Mouse (Mus musculus) layer of hippocampus, adult 2 months (tissue): ENCODE measurements around the gene Gm8138. TPM values are rescaled to one million over a fixed set of nuclear protein-coding genes. Genes with fewer than 3 reads are reported as not detected.
"Not testable (repeated sequence)": the region's sequence is repeated elsewhere in the genome, so short reads cannot be mapped to it uniquely, and the experiment has no call there.

Source experiments
- DNase-seq, 2 experiments: peaks; one replicate each; pipeline ENCODE4 v3.0.0; 2022; ENCODE audit warnings: low spot score in 2 of 2
- H3K27ac ChIP-seq: fragments of 200-600 bp; 2 replicates; pipeline ENCODE4 v1.8.1; 2022
- H3K4me3 ChIP-seq: fragments of 200-600 bp; 2 replicates; pipeline ENCODE4 v1.8.1; 2022; ENCODE audit warnings: mild to moderate bottlenecking
- long read RNA-seq, 2 experiments: library from polyadenylated mRNA; stranded (forward); transcript quantifications; one replicate each; pipeline ENCODE4 v2.0.0; 2021; ENCODE audit warnings: borderline mapping rate in 2 of 2
- total RNA-seq, 2 experiments: library from RNA; stranded (reverse); gene quantifications; 2 replicates each; pipeline ENCODE4 v1.2.3; 2021

The Gm8138 gene
- total RNA-seq: not detected
- long read RNA-seq, experiment 1: 0 reads
- long read RNA-seq, experiment 2: 0 reads

DNA sequence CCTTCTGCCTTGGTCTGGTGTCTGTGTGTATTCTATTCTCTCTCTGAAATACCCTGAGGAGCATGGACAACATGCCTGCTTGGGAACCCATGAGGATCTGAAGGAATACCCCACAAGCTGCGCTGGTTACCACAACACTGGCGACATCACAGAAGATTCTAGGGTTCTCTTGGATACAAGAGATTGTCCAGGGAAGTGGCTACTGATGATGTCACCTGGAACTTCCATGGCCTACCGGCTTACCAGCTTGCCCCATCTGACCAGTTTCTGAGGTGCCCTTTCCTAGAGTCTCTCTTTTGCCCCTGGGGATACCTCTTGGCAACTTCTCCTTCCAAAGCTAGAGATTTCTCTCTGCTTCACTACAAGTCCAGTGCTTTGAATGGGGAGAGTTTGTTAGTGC lies at the start of gene Gm8138:
TSS of gene Gm8138 (minus strand) at position 101 of the 400 bp plus-strand sequence.
- not testable (repeated sequence) for DNase-seq, H3K27ac ChIP-seq, H3K4me3 ChIP-seq

DNA sequence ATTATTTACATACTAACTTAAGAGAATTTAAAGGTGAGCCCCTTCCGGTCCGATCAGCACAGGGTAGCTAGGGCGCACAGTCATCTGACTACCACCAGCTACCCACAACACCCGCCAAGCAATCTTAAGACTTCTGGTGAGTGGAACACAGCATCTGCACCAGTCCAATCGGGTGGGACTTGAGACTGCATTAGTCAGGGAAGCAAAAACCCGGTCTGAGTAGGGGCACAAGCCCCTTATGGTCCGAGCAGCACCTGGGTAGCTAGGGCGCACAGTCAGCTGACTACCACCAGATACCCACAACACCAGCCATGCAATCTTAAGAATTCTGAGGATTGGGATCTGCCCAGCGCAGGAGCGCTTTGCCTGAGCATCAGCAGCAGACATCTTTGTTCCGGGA lies 54.4 kb downstream of the Gm8138 start:
- not testable (repeated sequence) for DNase-seq, H3K27ac ChIP-seq, H3K4me3 ChIP-seq

Other genes with a start within 250 kb of the Gm8138 start
- gene Gm7233, start 236.5 kb downstream of the Gm8138 start, total RNA-seq: not detected
- not detected for gene Gm8122, start 181.0 kb downstream of the Gm8138 start, total RNA-seq
- not detected for gene Gm8126, start 157.7 kb downstream of the Gm8138 start, total RNA-seq
- not detected for gene Gm9732, start 141.3 kb downstream of the Gm8138 start, total RNA-seq
- not detected for gene Gm8127, start 122.5 kb downstream of the Gm8138 start, total RNA-seq
- under 1 TPM in 1 of 2 experiments, not detected in 1; 0.49 TPM for gene 1700001F09Rik, start 68.5 kb downstream of the Gm8138 start, total RNA-seq
- gene Gm5799, start 127.2 kb upstream of the Gm8138 start, total RNA-seq: under 1 TPM; 0.39 to 0.64 TPM
- not detected for gene Gm17654, start 162.8 kb upstream of the Gm8138 start, total RNA-seq
- gene Gm10375, start 191.7 kb upstream of the Gm8138 start, total RNA-seq: not detected